Comparison of ENCODE assay signal across 11 mouse cellular contexts in genomic region chr13:91492133-91492532, GRCm38 (mm10).
"Had no signal": no experiment of that assay in that cellular context is flagged by ENCODE, and none has a peak within 500 bp of the region (broad histone marks: within the 10 kb centered on the region; RNA-seq: fewer than 3 reads in every experiment).

No protein-coding gene starts in this region.

- DNase-seq: kidney, postnatal 14 days; kidney, postnatal 4 days; liver; lung, adult 18-20 months; lung, postnatal 10 days; lung, postnatal 36 days; retina, postnatal 1 day; right cerebral cortex, postnatal 25 days; thymus, adult 2 months; thymus, postnatal 14 days; thymus, postnatal 4 days had no signal
